Mouse (Mus musculus): Measurements from ENCODE around the gene Cd209b.

Cd209b gene

GRCm38 (mm10) chr8:3926744-3927143 lies at the start of gene Cd209b:
Gene Cd209b, minus strand, starts transcription at chr8:3926844.
- no peak for DNase-seq

GRCm38 (mm10) chr8:3956037-3956436 lies 29.4 kb upstream of the Cd209b start:
- no peak for DNase-seq

GRCm38 (mm10) chr8:3954646-3955045 lies 28.0 kb upstream of the Cd209b start, which contains the start of gene Cd209c:
Gene Cd209c, minus strand, starts transcription at chr8:3954746.
- no peak for DNase-seq

- DNase-seq, result no peak
Measured at GRCm38 (mm10) chr8:3940023-3940422, 13.4 kb upstream of the Cd209b start.

- DNase-seq, result no peak
Measured at GRCm38 (mm10) chr8:3878455-3878854, 48.2 kb downstream of the Cd209b start, which contains the start of gene Cd209d. Gene Cd209d, minus strand, starts transcription at chr8:3878555.

- DNase-seq, result no peak
Measured at GRCm38 (mm10) chr8:3876121-3876520, 50.5 kb downstream of the Cd209b start.

Measured in thymus, adult 18-20 months (tissue).